Mouse (Mus musculus): ENCODE data around the gene Asb7.

GRCm38 (mm10) chr7:66704631-66705030 lies 15.2 kb upstream of the Asb7 start:
- no peak for TF ChIP-seq CTCF (IDR thresholded peaks at IDR 0.05; ENCODE audit: control insufficient read depth, insufficient read depth, low read length)
- TF ChIP-seq POLR2A (IDR thresholded peaks at IDR 0.05; ENCODE audit: borderline replicate concordance, control insufficient read depth, low read depth, low read length): no peak

Data from bone marrow, adult 2 months (tissue).